Mouse (Mus musculus): ENCODE data around the gene Elof1. TPM values are rescaled to one million over a fixed set of nuclear protein-coding genes. Genes with fewer than 3 reads are reported as not detected.
"Not testable (repeated sequence)": the region's sequence is repeated elsewhere in the genome, so short reads cannot be mapped to it uniquely, and the experiment has no call there.

The Elof1 gene
- polyA plus RNA-seq, 1 experiment from 2014 or later, result 233 TPM

DNA sequence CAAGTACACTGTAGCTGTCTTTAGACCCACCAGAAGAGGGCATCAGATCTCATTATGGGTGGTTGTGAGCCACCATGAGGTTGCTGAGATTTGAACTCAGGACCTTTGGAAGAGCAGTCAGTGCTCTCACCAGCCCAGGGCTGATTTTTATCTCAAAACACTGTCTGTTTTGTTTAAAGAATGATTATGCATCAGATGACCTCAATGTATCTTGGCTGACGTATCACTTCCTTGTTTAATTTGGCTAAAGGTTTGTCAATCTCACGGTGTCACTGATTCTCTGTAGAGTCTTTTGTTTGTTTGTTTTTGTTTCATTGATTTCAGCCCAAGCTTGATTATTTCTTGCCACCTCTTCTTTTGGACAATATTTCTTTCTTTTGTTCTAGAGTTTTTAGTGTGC is 34.0 kb upstream of the Elof1 start:
- no peak overlapping the region for H3K27ac ChIP-seq
- H3K4me1 ChIP-seq, result peaks cover 5% of the 10 kb centered on the region; the same call in 1 of the 2 replicates
- no peaks in the 10 kb centered on the region for H3K27me3 ChIP-seq (ENCODE audit: low read depth, poor library complexity, severe bottlenecking)
- H3K9me3 ChIP-seq (replicated peaks), result peaks cover 8% of the 10 kb centered on the region; the same call in 1 of the 2 replicates
- H3K4me3 ChIP-seq, result no peak overlapping the region
- no peaks in the 10 kb centered on the region for H3K36me3 ChIP-seq
- no peak for DNase-seq (ENCODE audit: low spot score)
- WGBS, result 95% methylated on average over 2 of the region's 2 CpGs

DNA sequence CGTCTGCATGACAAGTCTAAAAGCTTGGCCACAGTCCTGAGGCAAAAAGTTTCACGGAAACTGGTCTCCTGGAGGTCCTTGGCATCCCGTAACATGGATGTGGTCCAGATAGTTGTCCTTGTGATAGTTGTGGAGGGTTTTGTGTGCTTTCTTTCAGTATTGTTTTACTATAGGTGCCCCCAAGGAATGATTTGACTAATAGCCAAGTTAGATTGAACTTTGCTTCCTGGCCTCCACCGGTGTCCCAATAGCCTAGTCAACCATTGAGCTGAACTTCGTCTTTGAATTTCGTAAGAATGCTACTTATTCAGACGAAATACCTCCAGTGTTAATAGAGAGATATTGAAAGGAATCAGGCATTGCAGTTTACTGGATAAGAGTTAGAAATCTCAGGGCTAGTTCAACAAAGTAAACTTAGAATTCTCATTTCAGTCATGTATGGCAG is 33.3 kb upstream of the Elof1 start:
- 84% methylated on average over 7 of the region's 7 CpGs for WGBS
- not testable (repeated sequence) for H3K4me3 ChIP-seq

DNA sequence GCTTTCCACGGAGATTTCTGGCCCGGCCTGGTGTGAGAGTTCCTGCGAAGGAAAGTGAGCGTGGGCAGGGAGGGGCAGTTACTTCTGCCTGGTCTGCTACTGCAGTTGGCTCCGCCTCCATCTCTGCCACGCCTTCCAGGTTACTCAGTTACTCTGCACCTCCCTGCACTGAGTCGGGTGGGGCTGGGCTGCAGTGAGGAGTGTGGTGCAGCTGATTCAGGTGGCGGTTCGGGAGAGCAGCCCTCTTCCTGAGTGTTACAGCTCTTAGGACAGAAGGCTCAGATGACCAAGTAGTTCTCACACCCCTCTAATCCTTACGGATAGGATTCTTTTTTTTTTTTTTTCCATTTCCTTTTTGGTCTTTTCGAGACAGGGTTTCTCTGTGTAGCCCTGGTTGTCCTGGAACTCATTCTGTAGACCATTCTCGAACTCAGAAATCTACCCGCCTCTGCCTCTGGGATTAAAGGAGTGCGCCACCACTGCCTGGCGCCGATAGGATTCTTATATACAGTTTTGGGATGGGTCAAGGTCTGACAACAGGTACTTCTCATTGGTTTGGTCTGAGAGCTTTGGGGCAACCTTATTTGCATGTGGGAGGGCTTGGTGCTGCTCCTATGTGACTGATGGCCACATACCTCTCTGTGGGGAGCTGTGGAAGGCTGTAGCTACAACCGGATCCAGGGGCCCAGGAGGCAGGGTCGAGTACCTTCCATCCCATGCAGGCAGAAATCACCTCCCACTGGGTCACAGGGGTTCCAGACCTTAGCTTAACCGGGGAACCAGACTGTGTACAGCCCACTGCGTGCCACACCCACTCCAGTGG is 32.7 kb upstream of the Elof1 start:
- 76% methylated on average over 20 of the region's 20 CpGs for WGBS
- H3K4me1 ChIP-seq, result no peaks in the 10 kb centered on the region
- no peaks in the 10 kb centered on the region for H3K27me3 ChIP-seq (ENCODE audit: low read depth, poor library complexity, severe bottlenecking)
- H3K36me3 ChIP-seq, result no peaks in the 10 kb centered on the region
- no peak overlapping the region for H3K4me3 ChIP-seq
- H3K9me3 ChIP-seq (replicated peaks), result peaks cover 8% of the 10 kb centered on the region; the same call in 1 of the 2 replicates
- H3K27ac ChIP-seq, result no peak overlapping the region
- no peak for DNase-seq (ENCODE audit: low spot score)

More for the DNA sequence above, 33.3 kb upstream of the Elof1 start:
- not testable (repeated sequence) for DNase-seq (ENCODE audit: low spot score); H3K27me3 ChIP-seq (ENCODE audit: low read depth, poor library complexity, severe bottlenecking); H3K4me1 ChIP-seq; H3K36me3 ChIP-seq; H3K27ac ChIP-seq; H3K9me3 ChIP-seq (replicated peaks)

DNA sequence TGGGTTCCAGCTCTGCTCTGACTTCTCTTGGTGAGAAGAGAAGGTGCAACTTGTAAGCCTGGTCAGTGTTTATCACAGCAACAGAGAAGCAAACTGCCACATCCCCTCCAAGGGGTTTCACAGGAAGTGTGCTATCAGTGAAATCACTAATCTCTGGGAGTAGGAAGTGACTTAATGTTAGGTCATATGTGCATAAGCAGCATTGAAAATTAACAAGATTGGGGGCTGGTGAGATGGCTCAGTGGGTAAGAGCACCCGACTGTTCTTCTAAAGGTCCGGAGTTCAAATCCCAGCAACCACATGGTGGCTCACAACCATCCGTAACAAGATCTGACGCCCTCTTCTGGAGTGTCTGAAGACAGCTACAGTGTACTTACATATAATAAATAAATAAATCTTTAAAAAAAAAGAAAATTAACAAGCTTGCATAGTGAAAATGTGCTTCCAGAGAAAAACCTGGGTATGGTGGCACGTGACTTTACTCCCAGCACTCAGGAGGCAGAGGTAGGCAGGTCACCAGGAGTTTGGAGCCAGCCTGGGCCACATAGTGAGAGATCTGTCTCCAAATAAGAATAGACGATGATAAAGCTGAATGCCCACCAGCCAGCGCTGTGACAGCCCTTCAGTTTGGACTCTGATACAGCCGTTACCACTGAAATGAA is 27.5 kb upstream of the Elof1 start:
- WGBS, result 89% methylated on average over 8 of the region's 8 CpGs

DNA sequence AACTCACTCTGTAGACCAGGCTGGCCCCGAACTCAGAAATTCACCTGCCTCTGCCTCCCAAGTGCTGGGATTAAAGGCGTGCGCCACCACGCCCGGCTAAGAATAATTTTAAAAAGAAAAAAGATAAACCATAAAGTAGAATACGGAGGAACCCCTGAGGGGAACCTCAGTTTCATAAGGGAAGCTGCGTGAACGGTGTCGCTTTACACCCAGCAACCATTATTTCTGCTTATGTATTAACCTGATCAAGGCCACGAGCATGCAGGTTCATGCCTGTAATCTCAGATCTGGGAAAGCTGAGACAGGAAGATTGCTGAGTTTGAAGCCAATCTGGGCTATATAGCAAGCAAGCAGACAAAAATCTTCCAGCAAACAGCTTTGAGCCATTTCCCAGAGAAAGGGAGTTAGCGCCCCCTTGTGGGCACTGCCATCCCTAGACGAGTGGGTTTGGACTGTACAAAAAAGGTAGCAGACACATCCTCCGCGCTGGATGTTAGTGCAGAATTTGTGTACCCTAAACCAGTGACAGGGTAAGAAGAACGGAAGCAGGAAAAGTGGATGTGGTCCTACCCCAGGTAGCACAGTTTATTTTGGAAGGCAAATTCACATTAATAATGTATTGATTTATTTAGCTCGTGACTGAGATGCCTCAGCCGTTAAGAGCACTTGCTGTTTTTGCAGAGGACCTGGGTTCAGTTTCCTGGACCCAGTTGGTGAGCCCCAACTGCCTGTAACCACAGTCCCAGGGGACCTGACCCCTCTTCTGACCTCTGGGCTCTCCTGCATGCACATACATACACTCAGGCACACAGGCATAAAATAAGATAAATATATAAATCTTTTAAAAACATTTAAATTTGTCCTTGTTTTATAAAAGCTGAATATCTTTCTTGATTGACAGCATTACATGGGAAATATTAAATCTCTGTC is 26.4 kb upstream of the Elof1 start:
- no peaks in the 10 kb centered on the region for H3K36me3 ChIP-seq
- H3K9me3 ChIP-seq (replicated peaks), result 0 out of 2 replicates have a peak, but pooled peaks cover 5% of the 10 kb centered on the region
- peak; percentile 92 for DNase-seq (ENCODE audit: low spot score)
- WGBS, result 59% methylated on average over 17 of the region's 17 CpGs
- H3K4me3 ChIP-seq, result no peak overlapping the region
- H3K27me3 ChIP-seq (ENCODE audit: low read depth, poor library complexity, severe bottlenecking), result no peaks in the 10 kb centered on the region
- H3K27ac ChIP-seq, result no peak overlapping the region
- H3K4me1 ChIP-seq, result no peaks in the 10 kb centered on the region

More for the DNA sequence above, 27.5 kb upstream of the Elof1 start:
- H3K9me3 ChIP-seq (replicated peaks), result peaks cover 8% of the 10 kb centered on the region; the same call in 1 of the 2 replicates
- DNase-seq (ENCODE audit: low spot score), result no peak
- H3K4me1 ChIP-seq, result no peaks in the 10 kb centered on the region
- no peaks in the 10 kb centered on the region for H3K36me3 ChIP-seq
- no peaks in the 10 kb centered on the region for H3K27me3 ChIP-seq (ENCODE audit: low read depth, poor library complexity, severe bottlenecking)
- no peak overlapping the region for H3K4me3 ChIP-seq
- no peak overlapping the region for H3K27ac ChIP-seq

DNA sequence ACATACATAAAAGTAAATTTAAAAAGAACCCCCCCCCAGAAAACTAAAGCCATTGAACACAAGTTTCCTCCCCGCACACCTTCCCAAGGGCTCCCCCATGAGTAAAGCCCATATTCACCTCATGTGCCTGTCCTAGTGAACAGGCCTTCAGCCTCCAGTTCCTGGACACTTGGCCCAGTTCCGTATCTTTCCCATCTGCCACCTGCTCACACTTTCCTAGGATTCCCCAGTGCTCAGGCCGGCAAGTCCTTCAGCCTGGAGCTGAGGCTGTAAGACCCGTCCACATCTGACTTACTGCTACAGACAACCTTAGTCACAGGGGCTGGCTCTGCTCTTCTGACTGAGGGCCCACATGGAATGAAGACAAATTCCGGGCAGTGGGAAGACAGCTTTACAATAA is 22.8 kb upstream of the Elof1 start:
- peaks cover 27% of the 10 kb centered on the region for H3K27me3 ChIP-seq (ENCODE audit: low read depth, poor library complexity, severe bottlenecking)

DNA sequence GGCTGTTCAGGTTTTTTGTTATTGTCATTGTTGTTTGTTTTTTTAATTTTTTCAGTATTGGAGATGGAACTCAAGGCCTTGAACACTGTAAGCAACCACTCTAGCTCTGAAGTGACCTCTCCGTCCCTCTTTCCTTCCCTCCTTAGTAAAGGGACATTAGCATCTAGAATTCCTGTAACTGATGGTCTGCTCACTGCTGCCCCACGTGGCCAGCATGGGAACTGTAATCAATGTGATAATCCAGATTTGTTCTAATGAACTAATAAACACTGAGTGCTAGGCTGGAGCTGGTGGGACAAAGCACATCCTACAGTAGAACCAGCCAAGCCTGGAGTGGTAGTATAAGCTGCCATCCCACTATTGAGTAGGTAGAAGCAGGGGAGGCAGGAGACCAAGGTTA is 21.5 kb upstream of the Elof1 start:
- Histone ChIP-seq H3K4me3 (no peak overlapping the region), H3K9me3 (replicated peaks) (no peaks in the 10 kb centered on the region), H3K27me3 (ENCODE audit: low read depth, poor library complexity, severe bottlenecking) (peaks cover 27% of the 10 kb centered on the region), H3K27ac (no peak overlapping the region), H3K4me1 (peaks cover 14% of the 10 kb centered on the region), H3K36me3 (no peaks in the 10 kb centered on the region)
- 46% methylated on average over 2 of the region's 2 CpGs for WGBS
- no peak for DNase-seq (ENCODE audit: low spot score)

More for the DNA sequence above, 22.8 kb upstream of the Elof1 start:
- no peak for DNase-seq (ENCODE audit: low spot score)
- Histone ChIP-seq H3K4me3 (no peak overlapping the region), H3K36me3 (no peaks in the 10 kb centered on the region), H3K27ac (no peak overlapping the region), H3K4me1 (peaks cover 14% of the 10 kb centered on the region), H3K9me3 (replicated peaks) (no peaks in the 10 kb centered on the region)
- 90% methylated on average over 5 of the region's 5 CpGs for WGBS

DNA sequence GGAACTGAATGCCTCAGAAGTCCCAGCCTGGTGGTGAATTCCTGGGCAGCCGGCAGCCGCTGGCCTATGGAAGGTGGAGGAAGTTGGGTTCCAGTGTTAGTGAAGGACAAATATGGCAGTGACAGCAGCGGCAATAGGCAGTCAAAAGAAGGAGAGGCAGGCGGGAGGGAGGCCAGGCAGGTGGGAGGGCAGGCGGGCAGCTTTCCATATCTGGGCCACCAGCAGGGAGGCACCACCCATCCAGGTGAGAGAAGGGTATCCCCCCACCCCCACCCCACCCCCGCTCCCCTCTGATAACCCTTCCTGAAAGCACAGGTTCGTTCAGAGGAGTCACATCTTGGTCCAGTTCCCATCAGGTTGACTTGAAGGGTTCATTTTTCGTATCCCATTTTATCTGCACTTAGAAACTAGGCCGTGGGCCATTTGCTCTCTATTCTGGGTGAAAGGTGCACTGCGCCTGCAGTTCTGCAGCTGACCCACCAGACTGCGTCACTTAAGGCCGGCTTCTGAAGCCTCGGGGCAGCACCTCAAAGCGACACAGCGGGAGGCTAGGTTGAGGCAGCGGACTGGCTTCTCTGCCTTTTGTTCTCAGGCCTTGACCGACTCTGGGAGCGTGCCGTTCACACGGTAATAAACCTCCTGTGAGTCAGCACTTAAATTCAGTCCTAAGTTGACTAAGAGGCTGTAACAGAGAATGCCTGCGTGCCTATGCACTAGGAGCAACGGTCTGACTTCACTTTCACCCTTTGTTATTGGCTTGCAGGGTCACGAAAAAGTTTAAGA is 20.0 kb upstream of the Elof1 start:
- Histone ChIP-seq H3K36me3 (no peaks in the 10 kb centered on the region), H3K27ac (peak overlapping the region; percentile 19), H3K9me3 (replicated peaks) (no peaks in the 10 kb centered on the region), H3K27me3 (ENCODE audit: low read depth, poor library complexity, severe bottlenecking) (peaks cover 38% of the 10 kb centered on the region), H3K4me3 (peak overlapping the region; percentile 21; the same call in 1 of the 2 replicates), H3K4me1 (peaks cover 18% of the 10 kb centered on the region)
- no peak for DNase-seq (ENCODE audit: low spot score)
- 6% methylated on average over 22 of the region's 23 CpGs for WGBS

DNA sequence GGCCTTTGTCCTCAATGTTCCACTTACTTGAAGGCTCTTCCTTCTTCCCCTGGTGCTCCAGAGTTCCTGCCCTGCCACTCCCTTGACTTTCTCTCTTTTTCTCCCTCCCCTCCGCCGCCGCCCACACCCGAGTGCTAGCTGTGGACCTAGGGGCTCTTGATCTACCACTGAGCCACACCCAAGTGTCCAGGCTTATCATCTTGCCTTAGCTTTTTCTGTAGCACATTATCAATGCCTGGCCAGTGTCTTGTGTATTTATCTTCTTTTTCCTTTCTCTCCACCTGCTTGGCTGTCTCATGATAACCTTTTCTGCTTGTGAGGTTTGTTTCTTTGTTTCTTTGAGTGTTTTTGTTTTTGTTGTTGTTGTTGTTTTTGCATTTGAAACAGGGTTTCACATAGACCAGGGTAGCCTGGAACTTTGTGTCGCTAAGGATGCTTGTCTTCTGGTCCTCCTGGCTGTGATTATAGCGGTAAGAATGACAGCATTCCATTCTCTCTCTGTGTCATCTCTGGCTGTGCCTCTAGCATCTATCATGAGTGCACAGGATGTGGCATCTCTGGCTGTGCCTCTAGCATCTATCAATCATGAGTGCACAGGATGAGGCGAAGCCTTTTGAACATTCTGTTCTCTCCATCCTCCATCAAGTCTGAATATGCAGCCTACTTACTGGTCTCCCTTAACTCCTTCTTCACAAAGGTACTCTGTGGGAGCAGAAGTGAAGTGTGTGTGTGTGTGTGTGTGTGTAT is 18.8 kb upstream of the Elof1 start, which contains the start of gene Acp5:
Gene Acp5 (minus strand): TSS at position 68 of the 747 bp plus-strand sequence.
- whole genome bisulfite sequencing, result 75% methylated on average over 7 of the region's 7 CpGs
- Histone ChIP-seq H3K4me3 (no peak within 1 kb of the TSS; the same call in 1 of the 2 replicates), H3K27ac (0 out of 2 replicates have a peak within 1 kb of the TSS, but pooled peaks have one; percentile 19)

DNA sequence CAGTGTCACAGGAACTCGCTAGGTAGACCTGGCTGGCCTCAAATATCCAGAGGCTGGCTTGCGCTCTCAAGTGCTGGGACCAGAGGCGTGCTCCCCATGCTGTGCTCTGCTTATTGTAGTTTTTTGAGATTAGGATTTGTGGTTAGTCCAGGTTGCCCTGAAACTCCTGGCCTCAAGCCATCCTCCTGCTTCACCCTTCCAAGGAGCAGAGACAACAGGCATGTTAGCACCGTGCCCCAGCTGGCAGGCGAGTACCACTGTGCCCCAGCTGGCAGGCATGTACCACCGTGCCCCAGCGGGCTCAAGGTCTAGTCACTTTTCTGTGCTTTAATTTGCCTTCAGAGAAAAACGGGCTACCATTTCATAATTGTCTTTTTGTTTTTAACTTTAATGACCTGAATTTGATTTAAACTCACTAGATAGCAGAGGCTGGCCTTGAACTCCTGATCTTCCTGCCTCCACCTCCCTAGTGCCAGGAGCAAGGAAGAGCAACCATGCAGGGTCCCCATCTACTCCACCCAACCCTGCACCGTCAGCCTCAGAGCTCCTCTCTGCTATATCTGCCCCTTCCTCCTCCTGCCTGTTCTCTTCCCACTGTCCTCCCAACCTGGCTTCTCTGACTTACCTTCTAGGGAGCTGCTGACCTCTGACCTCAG is 18.1 kb upstream of the Elof1 start:
- peaks cover 35% of the 10 kb centered on the region for H3K4me1 ChIP-seq
- no peak for DNase-seq (ENCODE audit: low spot score)
- no peaks in the 10 kb centered on the region for H3K9me3 ChIP-seq (replicated peaks)
- H3K4me3 ChIP-seq, result no peak overlapping the region; the same call in 1 of the 2 replicates
- peaks cover 54% of the 10 kb centered on the region for H3K27me3 ChIP-seq (ENCODE audit: low read depth, poor library complexity, severe bottlenecking)
- WGBS, result 82% methylated on average over 9 of the region's 9 CpGs
- H3K27ac ChIP-seq, result no peak overlapping the region
- H3K36me3 ChIP-seq, result no peaks in the 10 kb centered on the region

More for the DNA sequence above, 18.8 kb upstream of the Elof1 start, which contains the start of gene Acp5:
- Histone ChIP-seq H3K4me1 (peaks cover 29% of the 10 kb centered on the region), H3K27me3 (ENCODE audit: low read depth, poor library complexity, severe bottlenecking) (peaks cover 47% of the 10 kb centered on the region), H3K36me3 (no peaks in the 10 kb centered on the region), H3K9me3 (replicated peaks) (no peaks in the 10 kb centered on the region)
- DNase-seq (ENCODE audit: low spot score), result no peak
